Mouse (Mus musculus) cerebellum, adult 11-12 months (tissue): ENCODE results near the gene Plekhd1.

Experiments used
- DNase-seq: peaks from one replicate; pipeline ENCODE4 v3.0.0; 2022

Plekhd1 gene

DNA sequence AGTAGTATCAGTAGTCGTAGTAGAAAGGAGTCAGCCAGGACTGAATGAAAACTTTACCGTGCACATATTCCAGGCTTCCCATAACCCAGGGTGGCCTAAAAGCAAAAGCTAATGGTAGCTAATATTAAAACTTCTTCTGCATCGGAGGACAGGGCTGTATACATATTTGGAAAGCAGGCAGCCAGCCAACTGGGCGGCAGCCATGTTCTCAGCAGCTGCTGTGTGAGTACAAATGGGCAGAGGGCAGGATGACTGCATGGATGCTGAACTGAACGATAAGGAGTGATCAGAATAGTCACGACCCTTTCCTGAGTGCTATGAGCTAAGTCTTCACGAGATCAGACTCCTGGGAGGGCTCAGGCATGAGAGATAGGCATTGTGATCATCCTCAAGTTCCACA is 8.9 kb downstream of the Plekhd1 start:
- DNase-seq = no peak

DNA sequence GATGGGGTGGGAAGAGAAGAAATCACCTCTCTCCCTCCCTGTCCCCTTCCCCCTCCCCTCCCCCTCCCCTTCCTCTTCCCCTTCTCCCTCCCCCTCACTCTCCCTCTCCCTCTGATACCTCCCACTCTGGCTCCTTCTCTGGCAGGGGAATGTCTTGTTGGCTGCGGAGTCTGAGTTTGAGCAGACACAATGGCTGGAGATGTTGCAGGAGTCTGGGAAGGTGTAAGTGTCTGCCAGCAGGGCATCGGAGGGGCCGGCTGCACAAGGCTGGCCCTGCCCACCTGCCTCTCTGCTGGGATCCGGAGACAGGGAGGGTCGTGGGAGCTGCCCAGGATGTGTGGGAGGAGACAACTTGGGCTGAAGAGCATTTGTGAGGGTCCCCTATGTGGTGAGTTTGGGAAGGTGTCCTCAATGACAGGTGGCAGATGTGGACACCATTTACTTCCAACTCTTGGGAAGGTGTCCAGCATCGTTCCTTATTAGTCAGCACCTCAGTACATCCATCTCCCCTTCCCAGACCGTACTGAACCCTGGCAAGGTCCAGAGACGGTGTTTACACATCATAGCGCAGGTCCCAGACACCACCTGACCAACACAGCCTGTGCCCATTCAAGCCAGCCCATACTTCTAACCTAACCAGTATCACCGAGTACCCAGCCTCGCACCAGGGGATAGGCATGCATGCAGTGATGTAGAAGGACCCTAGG is 14.0 kb downstream of the Plekhd1 start:
- no peak for DNase-seq

DNA sequence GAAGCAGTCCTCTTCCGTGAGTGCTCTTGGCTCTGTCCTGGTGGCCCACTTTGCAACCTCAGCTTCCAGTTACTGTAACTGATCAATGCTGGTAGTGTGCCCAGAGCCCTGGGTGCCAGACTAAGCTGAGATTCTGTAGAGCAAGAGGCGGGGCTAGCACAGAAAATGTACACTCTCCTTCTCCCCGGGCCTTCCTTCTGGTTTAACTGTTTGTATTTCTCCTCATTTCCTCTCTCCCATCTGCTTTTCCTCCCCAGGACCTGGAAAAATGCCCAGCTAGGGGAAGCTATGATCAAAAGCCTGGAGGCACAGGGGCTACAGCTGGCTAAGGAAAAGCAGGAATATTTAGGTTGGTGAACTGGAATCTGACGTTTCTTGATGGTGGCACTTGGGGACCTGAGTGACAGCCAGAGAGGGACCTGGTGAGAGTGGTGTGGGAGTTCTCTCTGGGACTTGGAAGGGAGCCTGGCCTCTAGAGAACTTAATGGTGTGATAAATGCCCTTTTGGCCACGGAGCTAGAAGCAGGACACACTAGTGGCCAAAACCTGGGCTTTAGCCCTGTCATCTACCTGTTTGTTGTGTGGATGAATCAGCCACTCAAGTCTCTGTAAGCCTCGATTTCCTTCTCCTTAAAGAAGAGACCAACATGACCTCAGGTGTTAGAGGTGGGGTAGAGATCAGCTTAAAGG is 14.7 kb downstream of the Plekhd1 start:
- peak; percentile 56 for DNase-seq

DNA sequence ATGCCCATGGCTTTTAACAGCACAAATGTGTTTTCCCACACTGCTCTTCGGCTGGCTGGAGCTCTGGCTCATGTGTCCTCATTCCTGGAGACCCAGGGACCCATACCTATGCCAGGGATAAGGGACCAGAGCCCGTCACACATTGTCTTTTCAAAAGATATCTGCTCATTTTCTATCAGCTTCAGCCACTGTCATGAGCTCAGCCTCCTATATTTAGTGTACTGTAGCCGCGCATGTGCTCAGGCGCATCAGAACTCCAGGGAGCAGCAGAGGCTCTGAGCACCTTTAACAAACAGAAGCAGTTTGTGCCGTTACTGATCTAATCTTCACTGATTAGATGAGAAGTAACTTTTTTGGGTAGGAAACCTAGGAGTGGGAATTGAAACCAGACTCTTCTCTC is 23.5 kb downstream of the Plekhd1 start:
- no peak for DNase-seq

DNA sequence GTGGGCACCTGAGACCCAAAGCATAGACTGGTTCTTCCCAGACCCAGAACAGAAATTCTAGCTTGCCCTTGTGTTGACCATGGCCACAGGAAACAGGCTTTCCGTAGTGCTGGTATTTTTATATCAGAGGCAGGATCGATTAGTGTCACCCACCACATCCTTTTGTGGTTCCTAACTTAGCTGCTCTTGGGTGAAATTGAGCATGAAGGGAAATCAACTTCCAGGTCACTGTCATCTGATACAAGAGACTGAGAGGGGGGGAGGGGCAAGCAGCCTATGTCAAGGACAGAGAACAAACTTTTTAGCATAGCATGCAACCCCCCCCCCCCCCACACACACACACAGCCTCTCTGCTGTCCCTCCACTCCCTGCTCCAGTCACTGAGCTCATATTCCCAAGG is 26.8 kb downstream of the Plekhd1 start:
- DNase-seq = no peak

DNA sequence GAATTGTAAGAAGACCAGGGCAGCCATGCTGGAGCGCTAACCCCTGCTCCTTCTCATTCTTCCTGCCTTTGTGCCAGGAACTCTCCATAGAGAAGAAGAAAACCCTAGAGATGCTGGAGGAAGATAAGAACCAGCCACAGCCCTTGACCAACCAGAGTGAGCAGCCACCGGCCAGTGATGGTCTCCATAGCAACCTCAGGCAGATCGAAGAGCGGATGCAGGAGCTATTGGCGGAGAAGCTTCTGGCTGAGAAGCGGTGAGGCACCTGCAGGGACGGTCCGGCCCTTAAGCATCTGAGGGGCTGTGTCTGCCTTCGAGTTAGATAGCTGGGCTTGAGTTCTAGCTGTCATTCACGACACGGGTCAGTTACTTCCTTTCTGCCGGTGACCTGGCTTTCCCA is 28.1 kb downstream of the Plekhd1 start:
- no peak for DNase-seq

DNA sequence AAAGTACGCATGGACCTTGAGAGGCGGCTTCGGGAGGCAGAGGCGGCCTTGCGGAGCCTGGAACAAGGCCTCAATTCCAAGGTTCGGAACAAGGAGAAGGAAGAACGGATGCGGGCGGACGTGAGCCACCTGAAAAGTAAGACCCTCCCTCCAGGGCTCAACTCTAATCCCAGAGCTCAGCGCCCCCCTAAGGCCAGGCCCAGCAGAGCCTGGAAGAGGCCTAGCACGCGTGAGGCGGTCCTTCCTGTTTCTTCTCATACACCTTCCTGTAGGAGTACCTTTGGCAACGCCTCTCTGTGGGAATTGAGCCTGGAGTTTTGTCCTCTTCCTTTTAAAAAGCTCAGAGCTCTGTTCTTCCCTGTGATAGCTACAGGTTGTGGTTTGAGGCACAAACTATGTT is 29.1 kb downstream of the Plekhd1 start:
- DNase-seq = no peak

DNA sequence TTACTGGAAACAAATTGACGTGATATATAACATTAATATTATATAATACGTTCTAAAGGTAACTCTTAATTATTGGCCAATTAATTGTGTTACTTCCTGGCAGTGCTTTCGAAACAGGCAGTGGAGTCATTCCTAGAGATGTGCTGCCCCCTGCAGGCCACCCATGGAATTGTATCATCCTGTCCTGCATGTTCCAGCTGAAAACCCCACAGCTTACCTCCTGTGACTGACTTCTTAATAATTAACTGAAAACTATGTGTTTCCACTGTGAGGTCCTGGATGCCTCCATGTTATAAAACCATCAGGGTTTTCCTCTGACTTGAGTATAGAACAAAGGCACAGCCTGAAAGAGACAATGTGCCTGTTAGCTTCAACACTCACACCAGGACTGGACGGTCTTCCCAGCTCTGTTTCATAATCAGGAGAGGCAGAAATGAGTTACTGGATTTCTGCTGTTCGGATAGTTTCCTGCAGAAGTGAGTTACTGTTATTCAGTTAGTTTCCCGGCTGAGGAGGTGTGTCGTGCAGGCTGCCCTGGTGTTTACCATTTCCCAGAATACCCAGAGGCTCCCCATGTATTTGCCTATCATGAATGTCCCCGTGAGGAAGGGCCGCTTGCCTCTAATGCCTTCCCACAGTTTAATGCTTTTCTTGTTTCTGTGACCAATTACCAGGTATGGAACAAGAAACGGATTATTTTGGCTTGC is 32.6 kb downstream of the Plekhd1 start:
- DNase-seq = peak; percentile 65

DNA sequence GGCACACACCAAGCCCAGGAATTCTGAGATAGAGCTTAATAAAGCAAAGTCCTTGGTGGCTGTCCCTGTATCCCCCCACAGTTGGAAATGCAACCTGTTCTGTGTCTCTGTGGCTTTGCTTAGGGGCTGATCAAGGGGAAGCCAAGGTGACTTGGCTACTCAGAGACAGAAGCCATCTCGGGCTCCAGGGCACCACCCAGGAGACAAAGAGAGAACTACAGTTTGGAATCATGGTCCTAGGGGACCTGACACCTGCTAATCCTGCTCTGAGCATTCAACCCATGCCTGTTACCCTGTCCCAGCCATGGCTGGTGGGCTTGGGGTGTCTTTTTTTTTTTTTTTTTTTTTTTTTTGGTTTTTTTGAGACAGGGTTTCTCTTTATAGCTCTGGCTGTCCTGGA is 35.8 kb downstream of the Plekhd1 start:
- no peak for DNase-seq

DNA sequence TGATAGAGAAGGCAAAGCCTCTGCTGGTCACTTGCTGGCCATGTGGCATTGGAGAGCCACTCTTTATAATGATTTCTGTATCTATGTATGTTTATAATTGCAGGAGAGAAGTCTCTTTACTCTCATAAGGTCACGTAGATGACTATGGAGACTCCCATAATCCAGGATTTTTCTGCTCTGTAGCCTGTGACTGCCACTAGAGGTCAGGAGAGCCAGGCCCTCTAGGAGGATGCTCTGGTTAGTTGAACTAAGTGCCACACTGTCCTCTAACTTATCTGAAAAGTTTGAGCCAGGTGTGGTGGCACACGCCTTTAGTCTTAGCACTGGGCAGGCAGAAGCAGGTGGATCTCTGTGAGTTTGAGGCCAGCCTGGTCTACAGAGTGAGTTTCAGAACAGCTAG is 36.4 kb downstream of the Plekhd1 start:
- no peak for DNase-seq

DNA sequence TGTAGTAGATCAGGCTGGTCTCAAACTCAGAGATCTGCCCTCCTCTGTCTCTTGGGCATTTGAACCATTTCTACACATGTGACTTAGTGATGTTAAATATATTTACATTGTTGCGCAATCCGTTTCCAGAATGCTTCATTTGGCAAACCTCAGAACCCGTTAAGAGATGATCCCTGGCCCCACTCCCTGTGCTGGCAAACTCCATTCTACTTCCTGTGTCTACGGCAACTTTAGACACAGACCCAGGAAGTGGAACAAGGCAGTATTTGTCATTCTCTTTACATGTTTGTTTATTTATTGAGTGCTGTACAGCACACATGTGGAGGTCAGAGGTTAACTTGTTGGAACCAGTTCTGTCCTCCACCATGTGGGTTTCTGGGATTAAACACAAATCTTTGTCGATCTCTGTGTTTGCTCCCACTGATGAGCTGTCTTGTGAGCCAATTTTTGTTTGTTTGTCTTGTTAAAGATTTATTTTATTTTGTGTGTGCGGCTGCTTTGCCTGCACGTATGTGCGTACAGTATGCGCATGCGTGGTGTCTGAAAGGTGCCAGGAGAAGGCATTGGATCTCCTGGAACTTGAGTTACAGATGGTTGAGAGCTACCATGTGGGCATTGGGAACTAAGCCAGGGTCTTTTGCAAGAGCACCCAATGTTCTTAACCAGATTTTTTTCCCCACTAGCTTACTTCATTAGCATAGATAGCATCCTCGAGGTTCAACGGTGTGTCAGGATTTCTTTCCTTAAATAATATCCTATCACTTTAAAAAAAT is 37.6 kb downstream of the Plekhd1 start:
- DNase-seq = no peak

DNA sequence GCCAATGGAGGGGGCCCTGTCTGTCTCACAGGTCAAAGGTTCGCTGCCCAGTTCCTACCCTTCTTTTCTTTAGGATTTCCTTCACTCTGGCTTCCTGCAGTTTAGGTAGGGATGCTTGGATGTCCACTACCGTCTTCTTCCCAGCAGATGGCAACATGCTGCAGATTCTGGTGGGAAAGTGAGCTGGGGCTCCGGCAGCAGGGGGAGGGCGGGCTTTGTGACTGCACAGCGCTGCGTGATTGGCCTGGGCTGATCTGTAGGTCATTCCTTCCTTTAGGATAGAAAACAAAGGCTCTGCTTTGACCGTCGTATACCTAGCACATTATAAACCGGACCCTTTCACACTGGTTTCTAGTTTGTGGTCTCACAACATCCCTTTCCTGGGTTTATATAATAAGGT is 38.2 kb downstream of the Plekhd1 start:
- peak; percentile 63 for DNase-seq

DNA sequence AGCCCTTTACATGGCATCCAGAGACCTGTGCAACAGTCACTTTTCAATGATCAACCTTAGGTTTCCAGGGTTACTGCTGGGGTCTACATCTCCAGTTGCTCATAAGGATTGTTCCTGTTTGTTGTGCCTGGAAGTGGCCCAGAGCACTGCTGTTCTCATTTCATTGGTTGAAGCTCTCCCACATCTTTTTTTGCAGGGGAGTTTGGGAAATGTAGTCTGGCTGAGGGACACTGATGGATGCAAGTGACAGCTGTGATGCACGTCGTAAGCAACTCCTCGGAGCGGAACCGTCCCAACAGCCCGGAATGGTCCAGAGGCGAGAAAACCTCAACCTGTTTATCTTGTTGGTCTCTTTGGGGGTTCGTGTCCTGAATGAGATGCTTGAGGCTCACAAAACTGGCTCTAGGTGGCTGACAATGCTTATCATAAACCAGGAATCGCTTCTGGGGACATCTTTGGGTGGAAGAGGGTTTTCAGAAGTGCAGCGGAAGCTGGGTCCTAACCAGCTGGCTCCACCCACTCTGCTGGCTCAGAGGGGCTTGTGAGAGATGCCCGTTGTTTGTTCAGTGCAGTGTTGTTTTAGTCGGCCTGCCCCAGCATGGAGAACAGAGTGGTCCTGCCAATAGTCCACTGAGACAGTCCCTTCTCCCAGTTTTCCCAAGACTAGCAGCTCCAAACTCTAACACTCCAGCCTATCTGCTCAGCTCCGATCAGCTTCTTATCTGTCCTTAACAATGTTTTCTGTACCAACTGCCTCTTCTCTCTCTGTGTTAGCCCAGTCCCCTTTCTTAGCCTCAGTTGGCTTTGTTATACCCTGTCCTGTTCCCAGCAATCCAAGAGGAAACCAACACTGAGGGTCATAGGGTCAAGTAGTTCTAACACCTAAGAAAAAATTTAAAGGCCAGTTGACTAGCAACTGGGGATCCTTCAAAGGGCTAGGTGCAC is 42.4 kb downstream of the Plekhd1 start:
- DNase-seq = no peak

DNA sequence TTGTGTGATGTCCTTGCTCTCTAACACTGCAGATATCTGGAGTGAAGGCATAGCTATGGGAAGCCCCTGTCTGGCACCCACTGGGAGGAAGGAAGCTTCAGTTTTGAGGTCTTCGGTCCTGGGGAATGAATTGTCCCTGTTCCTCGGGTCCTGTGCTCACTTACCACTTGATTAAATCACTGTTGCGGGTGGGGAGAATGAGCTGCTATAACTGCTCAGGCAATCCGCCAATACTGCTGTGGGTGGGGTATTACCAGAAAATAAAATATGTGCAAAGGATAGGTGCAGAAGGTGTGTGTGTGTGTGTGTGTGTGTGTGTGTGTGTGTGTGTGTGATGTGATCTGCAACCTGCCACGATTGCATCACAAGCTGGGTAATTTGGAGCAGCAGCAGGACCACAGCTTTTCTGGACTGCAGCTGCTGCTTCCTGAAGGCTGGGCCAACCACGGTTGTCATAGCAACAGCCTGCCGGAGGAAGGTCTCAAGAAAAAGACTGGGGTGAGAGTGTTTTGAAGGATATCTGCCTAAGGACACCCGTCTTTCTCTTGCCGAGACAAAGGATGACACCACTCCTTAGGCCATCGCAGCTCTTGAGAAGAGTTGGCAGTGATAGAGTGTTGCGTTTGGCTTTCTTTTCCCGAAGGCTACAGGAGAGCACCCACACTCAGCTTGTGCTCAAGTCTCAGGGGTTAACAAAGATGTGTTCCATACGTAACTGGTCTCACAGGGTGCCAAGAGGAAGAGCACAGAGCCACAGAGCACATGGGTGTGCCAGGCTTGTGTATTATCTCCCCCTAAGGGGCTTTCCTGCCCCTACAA is 44.3 kb downstream of the Plekhd1 start:
- DNase-seq = peak; percentile 28

DNA sequence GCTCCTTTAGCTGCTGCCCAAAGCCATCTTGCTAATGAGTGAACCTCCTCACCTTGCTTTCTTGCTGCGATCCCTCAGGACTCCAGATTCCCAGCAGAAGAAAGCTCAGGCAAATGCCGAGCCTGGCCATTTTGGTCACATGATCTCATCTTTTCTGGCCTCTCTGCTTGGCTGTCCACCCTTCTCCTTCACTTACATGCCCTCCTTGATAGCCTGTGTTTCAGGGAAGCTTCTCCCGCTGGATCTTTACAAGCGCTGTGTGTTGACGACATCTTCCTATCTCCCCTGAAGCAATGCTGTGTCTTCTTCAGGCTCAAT is 44.9 kb downstream of the Plekhd1 start:
- DNase-seq = no peak

DNA sequence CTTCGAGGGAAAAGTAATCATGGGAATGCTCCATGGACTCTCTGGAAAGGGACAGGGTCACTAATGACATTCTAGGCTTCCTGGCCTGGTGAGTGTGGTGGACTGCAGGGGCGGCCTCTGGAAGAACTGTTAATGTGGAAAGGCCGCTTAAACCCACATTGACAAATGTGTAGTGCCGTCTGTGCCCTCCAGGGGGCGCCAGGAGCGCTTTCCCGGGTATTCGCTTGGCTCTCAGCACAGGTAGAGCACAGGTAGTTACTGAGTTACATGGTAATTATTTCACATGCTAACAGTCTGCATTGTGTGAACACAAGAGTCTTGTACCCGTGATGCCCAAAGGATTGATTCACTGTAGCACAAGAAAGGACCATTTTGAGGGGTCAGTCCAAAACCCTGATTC is 47.1 kb downstream of the Plekhd1 start:
- DNase-seq = no peak

DNA sequence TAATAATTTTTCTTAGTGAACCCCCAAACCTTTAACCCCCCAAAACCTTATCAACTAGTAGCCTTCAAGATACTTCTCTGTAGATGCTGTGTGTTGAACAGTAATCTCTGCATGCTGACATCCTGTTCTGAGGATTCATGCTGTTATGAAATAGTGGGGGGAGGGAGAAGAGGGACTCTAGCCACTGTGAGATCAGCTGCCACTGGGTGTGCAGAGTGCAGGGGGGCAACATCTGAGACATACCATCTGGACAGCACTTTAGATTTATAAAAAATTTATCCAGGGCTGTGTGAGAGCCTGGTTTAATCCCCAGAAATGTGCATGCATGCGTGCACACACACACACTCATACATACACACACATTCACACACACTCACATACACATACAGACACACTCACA is 52.2 kb downstream of the Plekhd1 start:
- no peak for DNase-seq

DNA sequence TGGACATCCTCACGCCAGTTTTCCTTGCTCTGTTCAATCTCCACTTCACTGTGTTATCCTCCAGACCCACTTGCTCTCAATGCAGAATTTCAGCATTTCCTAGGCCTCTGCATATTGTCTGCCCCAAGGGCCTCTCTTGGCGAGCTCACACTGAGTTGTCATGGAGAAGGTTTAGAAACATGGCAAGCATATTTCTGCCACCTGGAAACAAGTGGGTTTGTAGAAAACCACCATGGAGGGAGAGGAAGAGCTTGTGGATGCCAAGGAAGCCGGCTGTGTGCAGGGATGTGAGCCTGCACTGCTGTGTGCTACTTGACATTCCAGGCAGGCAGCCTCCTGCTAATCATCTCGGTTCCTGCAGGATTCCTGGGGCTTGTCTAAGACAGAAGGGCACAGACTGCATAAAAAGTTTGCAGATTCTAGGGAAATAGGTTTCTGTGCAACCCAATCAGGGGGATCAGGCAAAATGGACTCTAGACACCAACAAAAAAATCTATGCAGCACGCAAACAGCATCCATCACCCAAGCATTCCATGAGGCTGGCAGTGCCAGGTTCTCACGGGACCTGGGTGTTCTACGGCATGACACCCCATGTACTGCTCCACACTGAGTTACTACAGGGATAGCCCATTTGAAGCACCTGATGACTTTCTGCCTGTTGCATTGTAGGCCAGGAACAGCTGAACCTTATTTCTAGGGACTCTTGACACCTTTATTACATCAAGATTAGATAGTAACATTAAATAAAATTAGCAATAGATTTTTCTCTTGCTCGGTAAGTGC is 53.8 kb downstream of the Plekhd1 start:
- no peak for DNase-seq

DNA sequence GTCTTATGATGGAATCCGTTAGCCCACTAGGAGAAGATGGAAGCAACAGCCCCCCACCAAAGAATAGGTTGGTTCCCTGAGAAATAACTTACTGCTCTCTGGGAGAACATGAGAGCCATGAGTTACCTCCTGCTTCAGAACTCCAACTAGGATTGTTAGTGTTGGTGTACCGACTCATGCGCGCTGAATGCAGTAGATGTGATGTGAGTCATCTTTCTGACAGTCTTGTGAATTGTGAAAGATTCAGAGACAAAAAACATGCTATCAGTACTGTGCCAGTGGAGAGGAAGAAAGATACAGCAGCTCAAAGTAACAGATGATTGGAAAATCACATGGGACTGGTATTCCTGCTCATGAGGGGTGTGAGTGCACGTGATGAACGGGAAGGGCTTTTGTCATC is 59.2 kb downstream of the Plekhd1 start:
- no peak for DNase-seq

DNA sequence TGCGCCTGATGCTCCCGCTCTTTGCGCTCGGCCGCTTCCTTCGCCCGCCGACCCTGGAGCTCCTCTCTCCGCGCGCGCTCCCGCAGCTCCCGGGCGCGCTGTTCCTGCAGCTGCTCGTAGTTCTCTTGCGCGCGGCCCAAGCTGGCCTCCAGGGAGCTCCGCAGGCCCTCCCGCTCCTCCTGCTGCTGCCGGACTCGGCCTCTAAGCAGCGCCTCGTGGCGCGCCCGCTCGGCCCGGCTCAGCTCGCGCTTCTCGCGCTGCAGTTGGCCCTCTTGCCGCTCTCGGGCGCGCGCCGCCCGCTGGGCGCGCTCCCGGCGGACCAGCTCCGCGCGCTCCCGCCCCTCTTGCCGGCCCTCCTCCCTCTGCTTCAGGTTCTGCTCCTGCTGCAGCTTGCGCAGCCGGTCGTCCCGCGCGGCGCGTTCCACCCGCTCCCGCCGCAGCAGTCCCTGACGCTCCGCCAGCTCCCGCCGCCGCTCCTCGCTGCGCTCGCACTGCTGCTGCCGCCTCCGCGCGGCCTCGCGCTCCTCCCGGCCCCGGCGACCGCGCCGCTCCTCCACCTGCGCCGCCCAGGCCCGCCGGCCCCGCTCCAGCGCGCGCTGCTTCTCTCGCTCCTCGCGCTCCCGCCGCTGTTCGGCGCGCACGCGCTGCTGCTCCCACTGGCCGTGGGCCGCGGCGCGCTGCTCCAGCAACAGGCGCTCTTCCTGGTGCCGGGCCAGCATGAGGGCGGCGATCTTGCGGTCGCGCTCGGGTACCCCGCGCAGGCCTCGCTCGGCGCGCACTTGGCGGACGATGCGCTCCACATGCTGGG is 65.6 kb downstream of the Plekhd1 start:
- DNase-seq = peak; percentile 64
